Mouse (Mus musculus): Measurements from ENCODE around the gene Nlrp2. TPM values are rescaled to one million over a fixed set of nuclear protein-coding genes. Genes with fewer than 3 reads are reported as not detected.

The Nlrp2 gene
- not detected in 2 replicates for polyA plus RNA-seq (2012; rRNA removed)

- TF ChIP-seq CTCF (IDR thresholded peaks at IDR 0.05; ENCODE audit: extremely low read depth, insufficient read depth, insufficient read length, insufficient replicate concordance) (no peak), POLR2A (IDR thresholded peaks at IDR 0.05; ENCODE audit: low read depth, low read length) (no peak)
- 84% methylated on average over 4 of the region's 4 CpGs for WGBS
- Histone ChIP-seq H3K36me3 (ENCODE audit: control insufficient read depth, insufficient read depth, low read length) (no peaks in the 10 kb centered on the region), H3K4me1 (ENCODE audit: control insufficient read depth, insufficient read depth, insufficient read length) (no peaks in the 10 kb centered on the region), H3K27me3 (ENCODE audit: control insufficient read depth, insufficient read depth, low read length) (no peaks in the 10 kb centered on the region), H3K27ac (ENCODE audit: insufficient read depth, low read length) (no peak within 1 kb of the TSS), H3K4me3 (ENCODE audit: extremely low read depth, insufficient read depth, insufficient read length) (no peak within 1 kb of the TSS)
- no peak for DNase-seq (ENCODE audit: low read depth in 1 of 2, low spot score in 2 of 2)
These were observed at the start of gene Nlrp2 for GRCm38 (mm10) chr7:5350935-5351334. Gene Nlrp2 (minus strand): TSS chr7:5351035.

- no peak overlapping the region for H3K4me3 ChIP-seq (ENCODE audit: extremely low read depth, insufficient read depth, insufficient read length)
- 74% methylated on average over 2 of the region's 2 CpGs for WGBS
- no peak for DNase-seq (ENCODE audit: low read depth in 1 of 2, low spot score in 2 of 2)
- no peaks in the 10 kb centered on the region for H3K36me3 ChIP-seq (ENCODE audit: control insufficient read depth, insufficient read depth, low read length)
- no peak for TF ChIP-seq POLR2A (IDR thresholded peaks at IDR 0.05; ENCODE audit: low read depth, low read length)
- TF ChIP-seq CTCF (IDR thresholded peaks at IDR 0.05; ENCODE audit: extremely low read depth, insufficient read depth, insufficient read length, insufficient replicate concordance): no peak
- H3K27ac ChIP-seq (ENCODE audit: insufficient read depth, low read length): no peak overlapping the region
- H3K27me3 ChIP-seq (ENCODE audit: control insufficient read depth, insufficient read depth, low read length): no peaks in the 10 kb centered on the region
- no peaks in the 10 kb centered on the region for H3K4me1 ChIP-seq (ENCODE audit: control insufficient read depth, insufficient read depth, insufficient read length)
These were observed 15.9 kb upstream of the Nlrp2 start for GRCm38 (mm10) chr7:5366724-5367123.

GRCm38 (mm10) chr7:5363599-5363998 lies 12.8 kb upstream of the Nlrp2 start:
- DNase-seq (ENCODE audit: low read depth in 1 of 2, low spot score in 2 of 2): no peak
- Histone ChIP-seq H3K4me1 (ENCODE audit: control insufficient read depth, insufficient read depth, insufficient read length) (no peaks in the 10 kb centered on the region), H3K4me3 (ENCODE audit: extremely low read depth, insufficient read depth, insufficient read length) (no peak overlapping the region), H3K27me3 (ENCODE audit: control insufficient read depth, insufficient read depth, low read length) (no peaks in the 10 kb centered on the region), H3K36me3 (ENCODE audit: control insufficient read depth, insufficient read depth, low read length) (no peaks in the 10 kb centered on the region), H3K27ac (ENCODE audit: insufficient read depth, low read length) (no peak overlapping the region)
- 81% methylated on average over 5 of the region's 5 CpGs for WGBS
- TF ChIP-seq POLR2A (IDR thresholded peaks at IDR 0.05; ENCODE audit: low read depth, low read length) (no peak), CTCF (IDR thresholded peaks at IDR 0.05; ENCODE audit: extremely low read depth, insufficient read depth, insufficient read length, insufficient replicate concordance) (no peak)

- Histone ChIP-seq H3K4me3 (ENCODE audit: extremely low read depth, insufficient read depth, insufficient read length) (no peak within 1 kb of the TSS), H3K27ac (ENCODE audit: insufficient read depth, low read length) (no peak within 1 kb of the TSS), H3K27me3 (ENCODE audit: control insufficient read depth, insufficient read depth, low read length) (no peaks in the 10 kb centered on the region), H3K4me1 (ENCODE audit: control insufficient read depth, insufficient read depth, insufficient read length) (no peaks in the 10 kb centered on the region), H3K36me3 (ENCODE audit: control insufficient read depth, insufficient read depth, low read length) (no peaks in the 10 kb centered on the region)
- DNase-seq (ENCODE audit: low read depth in 1 of 2, low spot score in 2 of 2): no peak
- TF ChIP-seq POLR2A (IDR thresholded peaks at IDR 0.05; ENCODE audit: low read depth, low read length) (no peak), CTCF (IDR thresholded peaks at IDR 0.05; ENCODE audit: extremely low read depth, insufficient read depth, insufficient read length, insufficient replicate concordance) (no peak)
- WGBS: 95% methylated on average over 1 of the region's 1 CpGs
These were observed 598 bp downstream of the Nlrp2 start, which contains the start of gene Gm5065 for GRCm38 (mm10) chr7:5350237-5350636. Gene Gm5065 (plus strand): TSS chr7:5350537.

- TF ChIP-seq POLR2A (IDR thresholded peaks at IDR 0.05; ENCODE audit: low read depth, low read length) (no peak), CTCF (IDR thresholded peaks at IDR 0.05; ENCODE audit: extremely low read depth, insufficient read depth, insufficient read length, insufficient replicate concordance) (no peak)
- WGBS: 87% methylated on average over 1 of the region's 1 CpGs
- H3K4me1 ChIP-seq (ENCODE audit: control insufficient read depth, insufficient read depth, insufficient read length): no peaks in the 10 kb centered on the region
- no peak overlapping the region for H3K27ac ChIP-seq (ENCODE audit: insufficient read depth, low read length)
- no peaks in the 10 kb centered on the region for H3K27me3 ChIP-seq (ENCODE audit: control insufficient read depth, insufficient read depth, low read length)
- H3K4me3 ChIP-seq (ENCODE audit: extremely low read depth, insufficient read depth, insufficient read length): no peak overlapping the region
- DNase-seq (ENCODE audit: low read depth in 1 of 2, low spot score in 2 of 2): no peak
- H3K36me3 ChIP-seq (ENCODE audit: control insufficient read depth, insufficient read depth, low read length): no peaks in the 10 kb centered on the region
These were observed 23.3 kb downstream of the Nlrp2 start for GRCm38 (mm10) chr7:5327511-5327910.

- no peak overlapping the region for H3K27ac ChIP-seq (ENCODE audit: insufficient read depth, low read length)
- TF ChIP-seq POLR2A (IDR thresholded peaks at IDR 0.05; ENCODE audit: low read depth, low read length): no peak
- no peak for TF ChIP-seq CTCF (IDR thresholded peaks at IDR 0.05; ENCODE audit: extremely low read depth, insufficient read depth, insufficient read length, insufficient replicate concordance)
- 54% methylated on average over 1 of the region's 1 CpGs for WGBS
- no peaks in the 10 kb centered on the region for H3K36me3 ChIP-seq (ENCODE audit: control insufficient read depth, insufficient read depth, low read length)
- H3K4me1 ChIP-seq (ENCODE audit: control insufficient read depth, insufficient read depth, insufficient read length): no peaks in the 10 kb centered on the region
- H3K27me3 ChIP-seq (ENCODE audit: control insufficient read depth, insufficient read depth, low read length): no peaks in the 10 kb centered on the region
- no peak overlapping the region for H3K4me3 ChIP-seq (ENCODE audit: extremely low read depth, insufficient read depth, insufficient read length)
- DNase-seq (ENCODE audit: low read depth in 1 of 2, low spot score in 2 of 2): no peak
These were observed 62.6 kb downstream of the Nlrp2 start for GRCm38 (mm10) chr7:5288281-5288680.

- Histone ChIP-seq H3K27ac (ENCODE audit: insufficient read depth, low read length) (no peak overlapping the region), H3K4me3 (ENCODE audit: extremely low read depth, insufficient read depth, insufficient read length) (no peak overlapping the region), H3K36me3 (ENCODE audit: control insufficient read depth, insufficient read depth, low read length) (no peaks in the 10 kb centered on the region), H3K27me3 (ENCODE audit: control insufficient read depth, insufficient read depth, low read length) (no peaks in the 10 kb centered on the region), H3K4me1 (ENCODE audit: control insufficient read depth, insufficient read depth, insufficient read length) (no peaks in the 10 kb centered on the region)
- TF ChIP-seq CTCF (IDR thresholded peaks at IDR 0.05; ENCODE audit: extremely low read depth, insufficient read depth, insufficient read length, insufficient replicate concordance) (no peak), POLR2A (IDR thresholded peaks at IDR 0.05; ENCODE audit: low read depth, low read length) (no peak)
- WGBS: 91% methylated on average over 3 of the region's 3 CpGs
- DNase-seq (ENCODE audit: low read depth in 1 of 2, low spot score in 2 of 2): no peak
These were observed 87.8 kb downstream of the Nlrp2 start for GRCm38 (mm10) chr7:5263051-5263450.

Other genes starting within 250 kb of the Nlrp2 start
- not detected in 2 replicates for gene Rfpl4, start 234.1 kb downstream of the Nlrp2 start, polyA plus RNA-seq (2012; rRNA removed)
- gene Rasl2-9, start 225.1 kb downstream of the Nlrp2 start, polyA plus RNA-seq (2012; rRNA removed): 0.21 and 0.43 TPM in 2 replicates
- not detected in 2 replicates for gene Vmn1r55, start 201.4 kb downstream of the Nlrp2 start, polyA plus RNA-seq (2012; rRNA removed)
- not detected in 2 replicates for gene Vmn1r56, start 154.3 kb downstream of the Nlrp2 start, polyA plus RNA-seq (2012; rRNA removed)
- gene Vmn1r57, start 132.5 kb downstream of the Nlrp2 start, polyA plus RNA-seq (2012; rRNA removed): not detected in 2 replicates
- gene Gm5065, start 498 bp downstream of the Nlrp2 start, polyA plus RNA-seq (2012; rRNA removed): not detected in 2 replicates
- gene Vmn1r58, start 62.4 kb upstream of the Nlrp2 start, polyA plus RNA-seq (2012; rRNA removed): not detected in 2 replicates
- not detected in 2 replicates for gene Vmn1r59, start 105.7 kb upstream of the Nlrp2 start, polyA plus RNA-seq (2012; rRNA removed)
- not detected in 2 replicates for gene Vmn2r28, start 142.9 kb upstream of the Nlrp2 start, polyA plus RNA-seq (2012; rRNA removed)
- not detected in 2 replicates for gene Vmn1r60, start 196.3 kb upstream of the Nlrp2 start, polyA plus RNA-seq (2012; rRNA removed)